Mouse (Mus musculus): ENCODE data around the gene Scgn.

Gene Scgn

GRCm38 (mm10) chr13:23950928-23951327 lies 40.1 kb downstream of the Scgn start:
- CTCF ChIA-PET = interaction anchor here (0.5 to 1.3 kb wide), 10 partner anchors 15 to 586 kb away, joined by 3 to 12 read pairs (median 3); no protein-coding TSS in a partner anchor
- POLR2A ChIA-PET = interaction anchor here in 2 of 4 experiments (0.6 to 1.0 kb wide), 3 partner anchors 253 to 1568 kb away, joined by 3 to 4 read pairs (median 3); partner anchors contain the start of gene Hist1h4c (in 1 of the 2)

- CTCF ChIA-PET = interaction anchor here in 2 of 4 experiments (0.5 to 1.3 kb wide), 4 partner anchors 23 to 426 kb away, joined by 3 to 12 read pairs (median 4); no protein-coding TSS in a partner anchor
- POLR2A ChIA-PET = interaction anchor here in 2 of 4 experiments (0.6 to 1.5 kb wide), 2 partner anchors 15 to 202 kb away, joined by 3 to 4 read pairs; partner anchors contain the start of gene Hist1h2aa (in 1 of the 2)
Measured at GRCm38 (mm10) chr13:23949484-23950246, 41.3 kb downstream of the Scgn start.

- ChIA-PET POLR2A (interaction anchor here in 1 of 4 experiments (0.9 kb wide), 1 partner anchor 12 kb away, joined by 3 read pairs; the partner anchor contains the start of genes Hist1h2aa and Hist1h2ba), CTCF (no interaction called here)
Measured at GRCm38 (mm10) chr13:23946254-23946653, 44.8 kb downstream of the Scgn start.

GRCm38 (mm10) chr13:23942861-23943260 lies 48.2 kb downstream of the Scgn start:
- ChIA-PET POLR2A (interaction anchor here in 3 of 4 experiments (0.7 to 1.4 kb wide), 4 partner anchors 9 to 180 kb away, joined by 3 to 9 read pairs (median 4); partner anchors contain the start of genes Hist1h2aa (in 1 of the 3), Hist1h2ba (in 1 of the 3) and Hist1h3a (in 1 of the 3)), CTCF (interaction anchor here (0.5 to 1.6 kb wide), 14 partner anchors 9 to 376 kb away, joined by 3 to 12 read pairs (median 4); partner anchors contain the start of genes Hist1h2ba (in 2 of the 4) and Hist1h2aa (in 1 of the 4))

- ChIA-PET CTCF (no interaction called here), POLR2A (interaction anchor here in 1 of 4 experiments (0.6 kb wide), 1 partner anchor 177 kb away, joined by 3 read pairs; no protein-coding TSS in a partner anchor)
Measured at GRCm38 (mm10) chr13:23940291-23940690, 50.7 kb downstream of the Scgn start.

GRCm38 (mm10) chr13:23938699-23939098 lies 52.3 kb downstream of the Scgn start:
- CTCF ChIA-PET = interaction anchor here in 2 of 4 experiments (0.6 kb wide), 2 partner anchors 20 to 87 kb away, joined by 3 to 6 read pairs; no protein-coding TSS in a partner anchor
- POLR2A ChIA-PET = interaction anchor here in 1 of 4 experiments (0.6 kb wide), 1 partner anchor 514 kb away, joined by 3 read pairs; no protein-coding TSS in a partner anchor

GRCm38 (mm10) chr13:23934211-23934520 lies 56.8 kb downstream of the Scgn start, which contains the start of gene Hist1h2aa:
Gene Hist1h2aa (plus strand): TSS chr13:23934462.
- CTCF ChIA-PET = interaction anchor here in 2 of 4 experiments (1.2 to 1.9 kb wide), 3 partner anchors 9 to 142 kb away, joined by 4 to 5 read pairs (median 4); no protein-coding TSS in a partner anchor
- POLR2A ChIA-PET = interaction anchor here in 3 of 4 experiments (0.8 to 3.3 kb wide), 24 partner anchors 9 to 362 kb away, joined by 3 to 21 read pairs (median 3); partner anchors contain the start of genes Hist1h1a (in 3 of the 3), Hist1h1c (in 2 of the 3), Hist1h2ab (in 2 of the 3) and Hist1h2ac (in 2 of the 3)

- CTCF ChIA-PET = interaction anchor here in 2 of 4 experiments (0.6 to 1.9 kb wide), 4 partner anchors 9 to 141 kb away, joined by 3 to 5 read pairs (median 4); no protein-coding TSS in a partner anchor
- POLR2A ChIA-PET = interaction anchor here in 3 of 4 experiments (0.8 to 3.3 kb wide), 25 partner anchors 9 to 362 kb away, joined by 3 to 21 read pairs (median 4); partner anchors contain the start of genes Hist1h1a (in 3 of the 3), Hist1h2ac (in 3 of the 3), Hist1h2bc (in 3 of the 3) and Hist1h1c (in 2 of the 3)
Measured at GRCm38 (mm10) chr13:23933421-23934210, 57.4 kb downstream of the Scgn start, which contains the start of gene Hist1h2ba. Gene Hist1h2ba (minus strand): TSS chr13:23934156.

GRCm38 (mm10) chr13:23930904-23931303 lies 60.1 kb downstream of the Scgn start:
- ChIA-PET CTCF (interaction anchor here in 2 of 4 experiments (0.6 to 1.0 kb wide), 3 partner anchors 8 to 366 kb away, joined by 3 to 4 read pairs (median 4); no protein-coding TSS in a partner anchor), POLR2A (interaction anchor here in 3 of 4 experiments (0.6 to 2.3 kb wide), 7 partner anchors 8 to 264 kb away, joined by 3 to 5 read pairs (median 3); partner anchors contain the start of gene Hist1h1a (in 1 of the 3))

- CTCF ChIA-PET = interaction anchor here in 1 of 4 experiments (0.8 to 1.0 kb wide), 2 partner anchors 8 to 366 kb away, joined by 3 to 4 read pairs; no protein-coding TSS in a partner anchor
- POLR2A ChIA-PET = interaction anchor here in 2 of 4 experiments (0.8 to 2.3 kb wide), 5 partner anchors 8 to 167 kb away, joined by 3 to 5 read pairs (median 3); partner anchors contain the start of gene Hist1h1a (in 1 of the 2)
Measured at GRCm38 (mm10) chr13:23930461-23930860, 60.6 kb downstream of the Scgn start.

GRCm38 (mm10) chr13:23928637-23929036 lies 62.4 kb downstream of the Scgn start:
- ChIA-PET CTCF (interaction anchor here in 1 of 4 experiments (0.6 kb wide), 1 partner anchor 883 kb away, joined by 4 read pairs; no protein-coding TSS in a partner anchor), POLR2A (interaction anchor here in 2 of 4 experiments (0.7 to 1.0 kb wide), 2 partner anchors 32 to 197 kb away, joined by 3 read pairs; no protein-coding TSS in a partner anchor)

- ChIA-PET CTCF (interaction anchor here in 1 of 4 experiments (0.7 kb wide), 1 partner anchor 90 kb away, joined by 5 read pairs; no protein-coding TSS in a partner anchor), POLR2A (no interaction called here)
Measured at GRCm38 (mm10) chr13:23925792-23926191, 65.2 kb downstream of the Scgn start.

GRCm38 (mm10) chr13:23917674-23918073 lies 73.3 kb downstream of the Scgn start:
- ChIA-PET CTCF (interaction anchor here in 1 of 4 experiments (0.7 kb wide), 1 partner anchor 567 kb away, joined by 3 read pairs; no protein-coding TSS in a partner anchor), POLR2A (interaction anchor here in 1 of 4 experiments (0.7 kb wide), 1 partner anchor 13 kb away, joined by 3 read pairs; no protein-coding TSS in a partner anchor)

GRCm38 (mm10) chr13:23916132-23916531 lies 74.9 kb downstream of the Scgn start:
- ChIA-PET POLR2A (interaction anchor here in 2 of 4 experiments (0.6 to 1.1 kb wide), 2 partner anchors 157 to 174 kb away, joined by 3 to 4 read pairs; no protein-coding TSS in a partner anchor), CTCF (no interaction called here)

GRCm38 (mm10) chr13:23914376-23915167 lies 76.4 kb downstream of the Scgn start, which contains the start of gene Slc17a4:
Gene Slc17a4 (minus strand): TSS chr13:23915009.
- POLR2A ChIA-PET = no interaction called here
- CTCF ChIA-PET = no interaction called here

GRCm38 (mm10) chr13:23913791-23914306 lies 77.2 kb downstream of the Scgn start:
- CTCF ChIA-PET = no interaction called here
- POLR2A ChIA-PET = no interaction called here

Data from embryonic stem cell, embryonic (primary cell).